Mouse (Mus musculus) liver, embryonic 16.5 days (tissue): ENCODE measurements around the gene Rhbdd1. TPM values are rescaled to one million over a fixed set of nuclear protein-coding genes. Genes with fewer than 3 reads are reported as not detected.

Experiments
- ATAC-seq: fragments of 200-750 bp; cut with Nextera tagmentation; 2 replicates; pipeline ENCODE4 v1.8.0; 2017; ENCODE audit warnings: low read depth, mild to moderate bottlenecking, moderate number of reproducible peaks, moderate library complexity
- H3K27ac ChIP-seq: fragments of 300-500 bp; sonication (generic); 2 replicates; pipeline ENCODE4 v1.5.1; 2014; ENCODE audit warnings: mild to moderate bottlenecking, low read length
- H3K27me3 ChIP-seq: fragments of 300-500 bp; sonication (generic); 2 replicates; pipeline ENCODE4 v1.6.1; 2014; ENCODE audit warnings: low read depth, low read length, mixed read lengths; ENCODE audit not compliant: control insufficient read depth, insufficient read depth
- H3K36me3 ChIP-seq: fragments of 300-500 bp; sonication (generic); 2 replicates; pipeline ENCODE4 v1.6.1; 2014; ENCODE audit warnings: mild to moderate bottlenecking; ENCODE audit not compliant: control insufficient read depth, insufficient read depth
- H3K4me1 ChIP-seq: fragments of 300-500 bp; sonication (generic); 2 replicates; pipeline ENCODE4 v1.6.1; 2014; ENCODE audit warnings: low read depth, low read length, mixed read lengths; ENCODE audit not compliant: control insufficient read depth
- H3K4me2 ChIP-seq: fragments of 300-500 bp; sonication (generic); 2 replicates; pipeline ENCODE4 v1.6.1; 2014; ENCODE audit warnings: low read depth, low read length, mixed read lengths
- H3K4me3 ChIP-seq: fragments of 300-500 bp; sonication (generic); 2 replicates; pipeline ENCODE4 v1.5.1; 2014; ENCODE audit warnings: low read depth, mild to moderate bottlenecking, low read length
- H3K9ac ChIP-seq: fragments of 300-500 bp; sonication (generic); 2 replicates; pipeline ENCODE4 v1.6.1; 2014; ENCODE audit warnings: low read depth, low read length
- H3K9me3 ChIP-seq: fragments of 300-500 bp; sonication (generic); replicated peaks from 2 replicates; pipeline ENCODE4 v1.6.1; 2016; ENCODE audit warnings: low read length; ENCODE audit not compliant: control insufficient read depth
- WGBS: fragments of 180-500 bp; shearing (Covaris S2); extraction: QIAGEN DNeasy Blood & Tissue Kit; methylation state at CpG from one replicate; pipeline ENCODE4 v1.1.7; 2014; ENCODE audit not compliant: insufficient replicate concordance; 5-methylcytosine and 5-hydroxymethylcytosine counted together
- polyA plus RNA-seq: library from polyadenylated mRNA; unstranded; fragments of >200 nt; fragmentation: Nextera tagmentation; extraction: Ambion mirVana; gene quantifications from 2 replicates; pipeline ENCODE4 v1.2.1, GENCODE M21; 2015

Gene Rhbdd1
- polyA plus RNA-seq, 1 experiment from 2014 or later = 9.1 TPM

DNA sequence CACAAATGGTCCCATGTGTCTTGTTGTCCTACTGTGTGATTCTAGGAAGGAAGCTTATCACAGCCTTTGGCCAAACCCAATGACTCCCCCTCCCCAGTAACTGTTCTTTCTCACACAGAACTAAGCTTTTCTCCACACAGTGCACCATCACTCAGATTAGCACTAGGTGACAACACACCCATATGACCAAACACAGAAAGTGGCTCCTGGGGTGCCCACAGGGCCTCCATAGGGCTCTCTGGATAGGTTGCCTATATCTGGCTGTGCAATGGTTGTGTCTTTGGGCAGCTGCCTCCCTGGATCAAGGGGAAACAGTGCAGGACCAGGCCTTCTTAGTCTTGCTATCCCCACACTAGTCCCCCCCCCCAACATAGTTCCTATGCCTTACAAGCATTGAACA lies 157.2 kb downstream of the Rhbdd1 start:
- Histone ChIP-seq H3K4me2 (no peak overlapping the region), H3K9me3 (no peaks in the 10 kb centered on the region), H3K9ac (no peak overlapping the region), H3K4me1 (no peaks in the 10 kb centered on the region), H3K36me3 (no peaks in the 10 kb centered on the region), H3K27me3 (no peaks in the 10 kb centered on the region), H3K27ac (no peak overlapping the region), H3K4me3 (no peak overlapping the region)
- no peak for ATAC-seq

DNA sequence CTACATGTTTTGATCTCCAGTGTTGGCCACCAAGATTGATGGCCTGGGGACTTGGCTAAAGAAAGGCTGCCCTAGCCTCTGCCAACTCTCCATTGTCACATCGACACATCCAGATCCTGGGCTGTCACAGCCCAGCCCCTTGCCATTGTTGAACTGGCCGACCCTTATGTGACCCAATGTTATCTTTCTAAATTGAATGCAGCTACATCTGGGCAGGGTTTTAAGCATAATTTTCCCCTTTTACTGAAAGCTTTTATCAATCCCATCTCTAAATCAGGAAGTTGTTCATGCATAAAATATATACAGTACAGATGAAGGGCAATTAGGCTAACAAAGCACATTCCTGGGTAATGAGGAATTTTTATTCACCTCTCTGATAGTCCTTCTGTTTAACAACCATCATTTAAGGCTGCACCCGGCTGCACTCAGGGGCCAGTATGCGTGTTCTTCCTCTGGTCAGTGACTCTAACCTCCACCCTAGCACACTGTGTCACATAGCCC lies 158.3 kb downstream of the Rhbdd1 start:
- ATAC-seq = no peak
- Histone ChIP-seq H3K27me3 (no peaks in the 10 kb centered on the region), H3K27ac (no peak overlapping the region), H3K4me3 (no peak overlapping the region), H3K36me3 (no peaks in the 10 kb centered on the region), H3K9me3 (no peaks in the 10 kb centered on the region), H3K4me1 (no peaks in the 10 kb centered on the region), H3K4me2 (no peak overlapping the region), H3K9ac (no peak overlapping the region)
- WGBS = 24% methylated on average over 4 of the region's 4 CpGs

DNA sequence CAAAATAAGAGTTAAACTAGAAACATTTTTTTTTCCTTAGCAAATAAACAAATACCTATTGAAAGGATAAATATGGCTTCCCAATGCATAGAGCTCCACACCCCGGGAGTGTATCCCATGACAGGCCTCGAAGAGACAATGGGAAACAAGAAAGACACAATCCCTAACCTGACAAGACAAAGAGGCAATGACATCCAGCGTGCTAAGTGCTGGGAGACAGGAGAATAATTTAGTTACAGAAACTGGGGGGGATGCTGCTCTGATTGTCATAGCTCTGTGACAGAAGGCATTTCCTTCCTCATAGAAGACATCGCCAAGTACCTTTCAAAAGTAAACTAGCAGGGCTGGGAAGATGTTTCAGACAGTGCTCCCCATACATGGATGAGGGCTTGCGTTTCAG lies 159.0 kb downstream of the Rhbdd1 start:
- ATAC-seq = no peak
- no peaks in the 10 kb centered on the region for H3K36me3 ChIP-seq
- H3K27me3 ChIP-seq = no peaks in the 10 kb centered on the region
- no peak overlapping the region for H3K4me3 ChIP-seq
- H3K27ac ChIP-seq = no peak overlapping the region
- H3K4me2 ChIP-seq = no peak overlapping the region
- WGBS = 55% methylated on average over 5 of the region's 5 CpGs
- no peaks in the 10 kb centered on the region for H3K9me3 ChIP-seq
- no peaks in the 10 kb centered on the region for H3K4me1 ChIP-seq
- H3K9ac ChIP-seq = no peak overlapping the region

DNA sequence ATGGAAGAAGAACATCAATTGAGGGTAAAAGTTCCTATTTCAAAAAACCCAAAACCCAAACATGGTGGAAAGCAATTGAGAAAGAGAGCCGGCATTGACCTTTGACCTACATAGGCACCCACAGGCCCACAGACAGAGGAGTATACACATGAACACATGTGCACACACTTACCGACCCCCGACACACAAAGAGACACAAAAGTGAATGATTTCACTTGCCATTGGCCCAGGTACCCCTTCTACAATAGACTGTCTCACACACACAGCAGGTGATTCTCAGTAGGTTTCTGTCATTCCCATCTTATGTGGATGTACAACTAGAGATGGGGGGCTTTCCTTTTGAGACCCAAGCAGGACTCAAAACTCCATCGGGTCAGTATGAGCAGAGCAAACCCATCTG lies 159.6 kb downstream of the Rhbdd1 start:
- Histone ChIP-seq H3K27me3 (no peaks in the 10 kb centered on the region), H3K4me3 (no peak overlapping the region), H3K9ac (no peak overlapping the region), H3K36me3 (no peaks in the 10 kb centered on the region), H3K9me3 (no peaks in the 10 kb centered on the region), H3K4me2 (no peak overlapping the region), H3K4me1 (no peaks in the 10 kb centered on the region), H3K27ac (no peak overlapping the region)
- ATAC-seq = no peak
- WGBS = 72% methylated on average over 4 of the region's 4 CpGs

DNA sequence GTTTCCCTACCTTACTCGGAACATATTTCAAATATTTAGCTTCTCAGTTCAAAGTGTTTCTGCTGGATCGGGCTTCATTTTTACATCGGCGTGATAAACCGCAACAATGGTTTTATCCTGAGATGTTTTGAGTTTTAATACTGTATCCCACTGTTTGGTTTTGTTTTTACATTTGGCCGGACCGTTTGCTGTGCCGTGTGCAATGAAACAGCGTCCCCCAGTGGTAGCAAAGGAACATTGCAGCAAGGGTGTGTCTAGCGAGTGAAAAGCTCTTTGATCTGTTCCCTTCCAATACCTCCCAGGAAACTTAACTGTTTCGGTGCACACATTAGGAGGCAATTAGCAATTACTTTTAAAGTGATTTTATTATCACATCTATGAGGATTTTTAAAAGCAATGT lies 160.0 kb downstream of the Rhbdd1 start:
- Histone ChIP-seq H3K27ac (no peak overlapping the region), H3K4me1 (no peaks in the 10 kb centered on the region), H3K9me3 (no peaks in the 10 kb centered on the region), H3K36me3 (no peaks in the 10 kb centered on the region), H3K9ac (no peak overlapping the region), H3K4me3 (no peak overlapping the region), H3K4me2 (no peak overlapping the region), H3K27me3 (no peaks in the 10 kb centered on the region)
- no peak for ATAC-seq
- 45% methylated on average over 11 of the region's 11 CpGs for WGBS

DNA sequence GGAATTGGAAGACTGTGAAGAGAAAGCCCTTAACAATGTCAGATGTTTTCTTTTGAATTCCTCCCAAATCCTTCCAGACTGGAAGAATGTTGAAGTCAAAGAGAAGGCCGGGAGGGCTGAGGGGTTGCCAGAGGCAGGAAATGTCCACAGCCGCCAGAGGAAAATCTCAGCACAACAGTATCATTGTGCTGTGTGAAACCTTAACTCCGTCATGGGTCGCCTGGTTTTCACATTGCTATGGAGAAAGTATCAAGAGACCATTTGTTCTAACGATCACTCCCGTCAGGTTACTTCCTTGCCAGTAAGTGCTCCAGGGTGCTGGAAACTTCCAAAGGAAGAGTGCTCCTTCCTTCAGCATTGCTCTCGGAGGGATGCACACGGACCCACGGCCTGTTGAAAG lies 160.5 kb downstream of the Rhbdd1 start:
- Histone ChIP-seq H3K4me1 (no peaks in the 10 kb centered on the region), H3K9ac (no peak overlapping the region), H3K9me3 (no peaks in the 10 kb centered on the region), H3K4me3 (no peak overlapping the region), H3K4me2 (no peak overlapping the region), H3K27ac (no peak overlapping the region), H3K27me3 (no peaks in the 10 kb centered on the region), H3K36me3 (no peaks in the 10 kb centered on the region)
- no peak for ATAC-seq
- 35% methylated on average over 9 of the region's 9 CpGs for WGBS

DNA sequence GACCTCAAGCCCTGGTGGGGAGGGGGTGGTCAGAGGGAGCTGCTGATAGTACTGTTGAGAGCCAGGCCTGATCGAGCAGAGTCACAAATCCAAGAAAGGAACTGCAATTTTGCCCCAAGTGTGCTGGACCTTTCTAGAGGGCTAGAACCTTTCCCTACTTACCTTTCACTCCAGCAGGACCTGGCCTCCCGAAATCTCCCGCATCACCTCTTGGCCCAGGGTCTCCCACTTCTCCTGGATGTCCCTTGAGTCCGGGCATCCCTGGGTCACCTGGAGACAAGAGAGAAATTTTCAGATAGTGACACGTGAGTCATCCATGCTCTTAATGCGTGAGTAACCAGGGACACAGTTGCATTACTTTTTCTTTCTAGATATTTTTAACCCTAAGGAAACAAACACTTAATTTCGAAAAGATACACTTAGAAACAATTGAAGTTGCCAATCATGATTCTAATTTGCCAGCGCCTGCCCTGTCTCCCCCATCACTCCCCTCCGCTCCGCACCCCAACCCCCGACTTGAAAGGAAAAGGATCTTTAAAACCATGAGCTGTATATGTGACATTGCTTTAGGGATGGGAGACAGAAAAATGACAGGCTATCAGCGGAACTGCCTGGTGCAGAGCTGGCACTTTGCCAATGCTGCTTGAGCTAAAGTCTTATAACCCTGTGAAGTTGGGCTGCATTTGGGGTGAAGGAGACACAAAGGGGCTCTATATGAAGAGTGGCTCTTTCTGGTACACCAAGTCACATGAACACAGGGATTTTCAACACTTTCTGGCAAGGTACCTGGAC lies 163.6 kb downstream of the Rhbdd1 start:
- Histone ChIP-seq H3K27me3 (no peaks in the 10 kb centered on the region), H3K4me3 (no peak overlapping the region), H3K9ac (no peak overlapping the region), H3K4me1 (no peaks in the 10 kb centered on the region), H3K9me3 (no peaks in the 10 kb centered on the region), H3K36me3 (no peaks in the 10 kb centered on the region), H3K4me2 (no peak overlapping the region), H3K27ac (no peak overlapping the region)
- no peak for ATAC-seq
- 64% methylated on average over 12 of the region's 12 CpGs for WGBS

DNA sequence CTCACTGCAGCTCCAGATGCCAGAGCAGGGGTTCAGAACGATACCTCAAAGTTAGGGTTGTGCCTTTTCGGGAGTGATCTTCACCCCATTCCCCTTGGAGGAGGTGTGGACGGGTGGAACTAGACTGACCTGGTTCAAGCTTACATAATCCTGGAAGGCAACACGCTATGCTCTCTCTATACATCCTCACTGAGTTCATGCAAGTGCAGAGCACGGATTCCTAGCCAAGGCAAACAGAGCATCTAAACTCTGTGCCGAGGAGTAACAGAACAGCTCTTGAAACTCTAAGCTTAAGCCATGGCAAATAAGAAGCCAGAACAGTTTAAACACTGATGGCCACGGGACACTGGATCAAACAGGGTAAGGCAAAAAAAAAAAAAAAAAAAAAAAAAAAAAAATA lies 166.1 kb downstream of the Rhbdd1 start:
- Histone ChIP-seq H3K36me3 (no peaks in the 10 kb centered on the region), H3K9me3 (no peaks in the 10 kb centered on the region), H3K4me1 (no peaks in the 10 kb centered on the region), H3K4me3 (no peak overlapping the region), H3K9ac (no peak overlapping the region), H3K27ac (no peak overlapping the region), H3K27me3 (no peaks in the 10 kb centered on the region), H3K4me2 (no peak overlapping the region)
- ATAC-seq = no peak
- 56% methylated on average over 7 of the region's 7 CpGs for WGBS

DNA sequence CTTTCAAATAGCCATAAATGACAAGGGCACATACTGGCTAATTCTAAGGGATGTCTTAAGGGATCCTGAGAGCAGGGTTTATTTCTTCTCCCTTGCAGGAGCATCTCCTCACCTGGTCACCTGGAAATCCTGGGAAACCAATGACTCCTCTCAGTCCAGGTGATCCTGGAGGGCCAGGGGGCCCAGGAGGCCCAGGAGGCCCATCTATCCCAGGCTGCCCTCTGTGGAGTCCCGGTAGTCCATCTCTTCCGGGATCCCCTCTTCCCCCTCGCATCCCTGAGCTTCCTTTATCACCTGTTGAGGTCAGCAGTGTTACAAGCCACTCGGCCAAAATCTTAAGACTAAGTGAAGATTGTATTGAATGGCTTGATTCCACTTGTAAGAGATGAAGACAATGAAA lies 170.1 kb downstream of the Rhbdd1 start:
- Histone ChIP-seq H3K4me3 (no peak overlapping the region), H3K4me2 (no peak overlapping the region), H3K9me3 (no peaks in the 10 kb centered on the region), H3K36me3 (no peaks in the 10 kb centered on the region), H3K27me3 (no peaks in the 10 kb centered on the region), H3K4me1 (no peaks in the 10 kb centered on the region), H3K9ac (no peak overlapping the region), H3K27ac (no peak overlapping the region)
- ATAC-seq = no peak
- WGBS = 54% methylated on average over 4 of the region's 4 CpGs
